Mouse (Mus musculus) bone marrow, adult 2 months (tissue): ENCODE results near the gene Dcbld1.

Experiments
- CTCF ChIP-seq: fragments of 200-500 bp; IDR thresholded peaks from 2 replicates; pipeline ENCODE4 v1.5.1; 2011; ENCODE audit warnings: low read length, control low read depth; ENCODE audit not compliant: control insufficient read depth, insufficient read depth
- POLR2A ChIP-seq: fragments of 200-500 bp; IDR thresholded peaks from 2 replicates; pipeline ENCODE4 v1.6.1; 2011; ENCODE audit warnings: low read depth, mild to moderate bottlenecking, control low read depth, low read length, borderline replicate concordance; ENCODE audit not compliant: control insufficient read depth

DNA sequence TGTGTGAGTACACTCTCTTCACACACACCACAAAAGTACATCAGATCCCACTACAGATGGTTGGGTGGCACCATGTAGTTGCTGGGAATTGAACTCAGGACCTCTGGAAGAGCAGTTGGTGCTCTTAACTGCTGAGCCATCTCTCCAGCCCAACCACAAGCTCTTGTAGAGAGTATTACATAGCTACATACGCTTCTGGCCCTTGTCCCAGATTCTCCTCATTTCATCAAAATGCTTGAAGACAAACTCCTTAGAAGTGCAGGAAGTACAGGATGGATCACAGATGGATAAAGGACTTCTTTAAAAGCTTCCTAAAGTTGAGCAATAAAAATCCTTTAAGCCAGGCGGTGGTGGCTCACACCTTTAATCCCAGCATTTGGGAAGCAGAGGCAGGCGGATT is 88.5 kb downstream of the Dcbld1 start:
- TF ChIP-seq CTCF, result no peak
- no peak for TF ChIP-seq POLR2A
